In genomic region chr4:129792666-129793202, GRCm38 (mm10) we compare ENCODE assay signal across 1 mouse cellular context.
TF ChIP-seq lines count a peak whose summit lies in the region.

No protein-coding gene starts in this region.

TF ChIP-seq in MEL, 35 proteins besides CTCF, POLR2A, EP300 and RAD21 (continued from another document):
- TF ChIP-seq HCFC1 (IDR thresholded peaks at IDR 0.05; ENCODE audit: low read depth, low read length) (0 out of 2 replicates have a peak, but pooled peaks have one; percentile 26), MXI1 (IDR thresholded peaks at IDR 0.05; ENCODE audit: low read depth, low read length) (no peak), MAX (IDR thresholded peaks at IDR 0.05; ENCODE audit: low read length) (no peak), SMC3 (IDR thresholded peaks at IDR 0.05; ENCODE audit: low read depth, low read length) (no peak), MYC (IDR thresholded peaks at IDR 0.05; ENCODE audit: low read depth, low read length) (no peak), KAT2A (conservative IDR thresholded peaks at IDR 0.05; ENCODE audit: low read depth, low read length) (no peak), ZNF384 (IDR thresholded peaks at IDR 0.05; ENCODE audit: low read depth, low read length) (no peak), ETS1 (IDR thresholded peaks at IDR 0.05; ENCODE audit: low read depth, low read length) (peak; percentile 52), E2F4 (IDR thresholded peaks at IDR 0.05; ENCODE audit: borderline replicate concordance, low read depth, low read length) (no peak), ZKSCAN1 (IDR thresholded peaks at IDR 0.05; ENCODE audit: low read depth, low read length) (peak; percentile 81; the same call in 1 of the 2 replicates), TBP (IDR thresholded peaks at IDR 0.05; ENCODE audit: low read depth, low read length) (0 out of 2 replicates have a peak, but pooled peaks have one; percentile 34), USF2 (IDR thresholded peaks at IDR 0.05; ENCODE audit: borderline replicate concordance in 1 of 2, insufficient read depth in 1 of 2, low read depth in 1 of 2, low read length in 2 of 2) (no peak), TCF12 (IDR thresholded peaks at IDR 0.05; ENCODE audit: low read depth, low read length) (peak; percentile 75), SIN3A (IDR thresholded peaks at IDR 0.05; ENCODE audit: low read length) (0 out of 2 replicates have a peak, but pooled peaks have one; percentile 31), MEF2A (IDR thresholded peaks at IDR 0.05; ENCODE audit: extremely low read depth, insufficient replicate concordance, low read depth, low read length, poor library complexity, severe bottlenecking) (no peak), UBTF (IDR thresholded peaks at IDR 0.05; ENCODE audit: borderline replicate concordance, insufficient read depth, low read depth, low read length) (no peak), ELF1 (IDR thresholded peaks at IDR 0.05; ENCODE audit: low read depth, low read length) (no peak), POLR2AphosphoS2 (IDR thresholded peaks at IDR 0.05; ENCODE audit: low read length) (no peak), CHD2 (IDR thresholded peaks at IDR 0.05; ENCODE audit: low read length) (no peak), MAZ (IDR thresholded peaks at IDR 0.05; ENCODE audit: low read depth, low read length) (no peak), JUND (IDR thresholded peaks at IDR 0.05; ENCODE audit: low read depth, low read length) (no peak)
TF ChIP-seq in MEL: peak in this region for 8.
